Mouse (Mus musculus): ENCODE results near the gene Sdhaf2.
"Not testable (repeated sequence)": the region's sequence is repeated elsewhere in the genome, so short reads cannot be mapped to it uniquely, and the experiment has no call there.

- TF ChIP-seq CTCF, EP300 (IDR thresholded peaks at IDR 0.05; ENCODE audit: low read depth): not testable (repeated sequence)
Observed at GRCm38 (mm10) chr19:10557837-10558375, 32.0 kb upstream of the Sdhaf2 start.

Measured in heart, postnatal 0 days (tissue).